Comparison of ENCODE assay signal across 12 mouse cellular contexts in genomic region chr6:58998528-58998927, GRCm38 (mm10). TPM values are rescaled to one million over a fixed set of nuclear protein-coding genes. Genes with fewer than 3 reads are reported as not detected.
DNase-seq lines count a peak whose midpoint lies in the region; ATAC-seq and TF ChIP-seq lines count a peak whose summit lies in the region.
"Had no signal": no experiment of that assay in that cellular context is flagged by ENCODE, and none has a peak within 500 bp of the region (broad histone marks: within the 10 kb centered on the region; RNA-seq: fewer than 3 reads in every experiment).

No protein-coding gene starts in this region.

- H3K4me1 ChIP-seq in liver, embryonic 15.5 days (replicated peaks): no peaks in the 10 kb centered on the region
- peaks cover 10% of the 10 kb centered on the region; the same call in 1 of the 2 replicates for H3K4me1 ChIP-seq in brown adipose tissue, adult 24 weeks (ENCODE audit: control insufficient read depth, insufficient read depth, insufficient read length, low read length)
- H3K4me1 ChIP-seq in intestine, postnatal 0 days (replicated peaks; ENCODE audit: control insufficient read depth, insufficient read depth, low read length): 0 out of 2 replicates have a peak, but pooled peaks cover 5% of the 10 kb centered on the region
- H3K4me1 ChIP-seq: limb, embryonic 12.5 days had no signal

- DNase-seq in liver: no peak
- peak; percentile 27 to 63 for DNase-seq in kidney, postnatal 25 days
- no peak for DNase-seq in adrenal gland, postnatal 4 days (ENCODE audit: low spot score in 2 of 2)
- DNase-seq in frontal cortex, postnatal 14 days (ENCODE audit: low spot score in 2 of 2): no peak
- no peak for DNase-seq in cerebellum, adult 11-12 months
- DNase-seq: cerebellum, adult 9-10 months had no signal

- no peak overlapping the region for H3K9ac ChIP-seq in liver, embryonic 15.5 days
- no peak overlapping the region for H3K9ac ChIP-seq in intestine, postnatal 0 days (ENCODE audit: low read depth, low read length)
- H3K9ac ChIP-seq: hindbrain, embryonic 12.5 days; limb, embryonic 12.5 days had no signal

- no peak for TF ChIP-seq CTCF in intestine, postnatal 0 days (IDR thresholded peaks at IDR 0.05; ENCODE audit: low read depth)

- H3K4me3 ChIP-seq in liver, embryonic 15.5 days (replicated peaks): no peak overlapping the region
- 0 out of 2 replicates have a peak overlapping the region, but pooled peaks have one; percentile 16 for H3K4me3 ChIP-seq in brown adipose tissue, adult 24 weeks (ENCODE audit: insufficient read depth, low read depth, low read length)
- no peak overlapping the region for H3K4me3 ChIP-seq in intestine, postnatal 0 days (ENCODE audit: low read depth, low read length)
- H3K4me3 ChIP-seq: hindbrain, embryonic 12.5 days; limb, embryonic 12.5 days had no signal

- no peak overlapping the region for H3K4me2 ChIP-seq in liver, embryonic 15.5 days
- peak overlapping the region; percentile 33; the same call in 1 of the 2 replicates for H3K4me2 ChIP-seq in intestine, postnatal 0 days (replicated peaks; ENCODE audit: low read depth)
- H3K4me2 ChIP-seq: hindbrain, embryonic 12.5 days; limb, embryonic 12.5 days had no signal

- 46% methylated on average over 4 of the region's 4 CpGs for WGBS in liver, embryonic 15.5 days (ENCODE audit: insufficient replicate concordance)
- WGBS in intestine, postnatal 0 days: 62% methylated on average over 4 of the region's 4 CpGs

- ATAC-seq in liver, embryonic 15.5 days (ENCODE audit: insufficient read depth): peak; percentile 15; the same call in 1 of the 2 replicates
- no peak for ATAC-seq in intestine, postnatal 0 days

- no peaks in the 10 kb centered on the region for H3K27me3 ChIP-seq in liver, embryonic 15.5 days
- H3K27me3 ChIP-seq in intestine, postnatal 0 days (replicated peaks; ENCODE audit: control insufficient read depth, insufficient read depth, low read length): no peaks in the 10 kb centered on the region
- H3K27me3 ChIP-seq: hindbrain, embryonic 12.5 days; limb, embryonic 12.5 days had no signal

- no peaks in the 10 kb centered on the region for H3K36me3 ChIP-seq in liver, embryonic 15.5 days (replicated peaks)
- H3K36me3 ChIP-seq in intestine, postnatal 0 days (ENCODE audit: control insufficient read depth, insufficient read depth): no peaks in the 10 kb centered on the region
- H3K36me3 ChIP-seq: hindbrain, embryonic 12.5 days; limb, embryonic 12.5 days had no signal

- H3K27ac ChIP-seq in liver, embryonic 15.5 days (replicated peaks): no peak overlapping the region; the same call in 1 of the 2 replicates
- H3K27ac ChIP-seq in brown adipose tissue, adult 24 weeks (replicated peaks; ENCODE audit: low read depth, low read length): peak overlapping the region; percentile 28
- H3K27ac ChIP-seq in intestine, postnatal 0 days (ENCODE audit: low read depth, low read length): peak overlapping the region; percentile 43
- H3K27ac ChIP-seq: hindbrain, embryonic 12.5 days; limb, embryonic 12.5 days had no signal

- H3K9me3 ChIP-seq in liver, embryonic 15.5 days (replicated peaks): no peaks in the 10 kb centered on the region
- H3K9me3 ChIP-seq in intestine, postnatal 0 days (ENCODE audit: control insufficient read depth): no peaks in the 10 kb centered on the region
- H3K9me3 ChIP-seq: hindbrain, embryonic 12.5 days; limb, embryonic 12.5 days had no signal

RNA-seq across cellular contexts. Expression of gene Fam13a, which starts 25.8 kb away (rescaled TPM):
- polyA plus RNA-seq in liver, embryonic 15.5 days (2015; fragmentation: Nextera tagmentation; extraction: Ambion mirVana): 2.4 and 2.7 TPM in 2 replicates
- 80.3 and 118 TPM in 2 replicates for polyA plus RNA-seq in brown adipose tissue, adult 24 weeks (2012; ENCODE audit: insufficient read depth, insufficient read length, missing spikeins)
- polyA plus RNA-seq in intestine, postnatal 0 days (2015; fragmentation: Nextera tagmentation; extraction: Ambion mirVana): 49.9 and 57.0 TPM in 2 replicates
- 10 to 100 TPM; 20.0 to 20.7 TPM for total RNA-seq in adrenal gland, postnatal 4 days (2021)
- total RNA-seq: monocyte, adult 5-6 weeks had no signal

Comparison
In these comparisons a context has a peak if more than half of its experiments do, and no peak if none do; other contexts are left out.
1. DNase-seq: peak in kidney, postnatal 25 days (2 of 2); none in liver (single experiment), adrenal gland, postnatal 4 days (0 of 2), frontal cortex, postnatal 14 days (0 of 2) and cerebellum, adult 11-12 months (single experiment).
2. RNA of gene Fam13a, which starts 25.8 kb away (polyA plus RNA-seq): 80.3 to 118 TPM in brown adipose tissue, adult 24 weeks and 49.9 to 57.0 TPM in intestine, postnatal 0 days; 2.4 to 2.7 TPM in liver, embryonic 15.5 days; every median in the first group is over 10 times any median in the second.